Mouse (Mus musculus) lung, postnatal 0 days (tissue): ENCODE measurements around the gene Lgals7. TPM values are rescaled to one million over a fixed set of nuclear protein-coding genes. Genes with fewer than 3 reads are reported as not detected.

Source experiments
- ATAC-seq: fragments of 200-750 bp; cut with Nextera tagmentation; 2 replicates; pipeline ENCODE4 v1.8.0; 2017; ENCODE audit warnings: moderate library complexity
- DNase-seq: peaks from one replicate; pipeline ENCODE4 v3.0.0-alpha.2; 2016; ENCODE audit warnings: low spot score
- H3K27ac ChIP-seq: fragments of 300-500 bp; sonication (generic); 2 replicates; pipeline ENCODE4 v1.5.1; 2014; ENCODE audit warnings: antibody characterized with exemption, mild to moderate bottlenecking, low read length, mixed read lengths
- H3K27me3 ChIP-seq: fragments of 300-500 bp; sonication (generic); replicated peaks from 2 replicates; pipeline ENCODE4 v1.6.1; 2014; ENCODE audit warnings: low read length, mixed read lengths; ENCODE audit not compliant: insufficient read depth
- H3K36me3 ChIP-seq: fragments of 300-500 bp; sonication (generic); 2 replicates; pipeline ENCODE4 v1.6.1; 2014; ENCODE audit warnings: low read length, mixed read lengths; ENCODE audit not compliant: insufficient read depth
- H3K4me1 ChIP-seq: fragments of 300-500 bp; sonication (generic); 2 replicates; pipeline ENCODE4 v1.6.1; 2014; ENCODE audit warnings: antibody characterized with exemption, low read depth, low read length, mixed read lengths; ENCODE audit not compliant: insufficient read depth
- H3K4me2 ChIP-seq: fragments of 300-500 bp; sonication (generic); replicated peaks from 2 replicates; pipeline ENCODE4 v1.6.1; 2014; ENCODE audit warnings: low read depth, mild to moderate bottlenecking, low read length, moderate library complexity, mixed read lengths
- H3K4me3 ChIP-seq: fragments of 300-500 bp; sonication (generic); 2 replicates; pipeline ENCODE4 v1.5.1; 2014; ENCODE audit warnings: low read depth, low read length
- H3K9ac ChIP-seq: fragments of 300-500 bp; sonication (generic); replicated peaks from 2 replicates; pipeline ENCODE4 v1.6.1; 2014; ENCODE audit warnings: low read depth, mild to moderate bottlenecking
- H3K9me3 ChIP-seq: fragments of 300-500 bp; sonication (generic); 2 replicates; pipeline ENCODE4 v1.6.1; 2016; ENCODE audit warnings: low read length, mixed read lengths
- CTCF ChIP-seq: IDR thresholded peaks from 2 replicates; pipeline ENCODE4 v1.5.1; 2016; ENCODE audit warnings: antibody characterized with exemption, mild to moderate bottlenecking
- EP300 ChIP-seq: IDR thresholded peaks from 2 replicates; pipeline ENCODE4 v1.6.1; 2016; ENCODE audit warnings: antibody characterized with exemption, mild to moderate bottlenecking, control low read depth
- WGBS: fragments of 180-500 bp; shearing (Covaris S2); extraction: QIAGEN DNeasy Blood & Tissue Kit; methylation state at CpG from one replicate; pipeline ENCODE4 v1.1.7; 2014; 5-methylcytosine and 5-hydroxymethylcytosine counted together
- polyA plus RNA-seq: library from polyadenylated mRNA; unstranded; fragments of >200 nt; fragmentation: Nextera tagmentation; extraction: Ambion mirVana; gene quantifications from 2 replicates; pipeline ENCODE4 v1.2.1, GENCODE M21; 2015

Lgals7 gene
- polyA plus RNA-seq, 1 experiment from 2014 or later: 3.0 TPM

DNA sequence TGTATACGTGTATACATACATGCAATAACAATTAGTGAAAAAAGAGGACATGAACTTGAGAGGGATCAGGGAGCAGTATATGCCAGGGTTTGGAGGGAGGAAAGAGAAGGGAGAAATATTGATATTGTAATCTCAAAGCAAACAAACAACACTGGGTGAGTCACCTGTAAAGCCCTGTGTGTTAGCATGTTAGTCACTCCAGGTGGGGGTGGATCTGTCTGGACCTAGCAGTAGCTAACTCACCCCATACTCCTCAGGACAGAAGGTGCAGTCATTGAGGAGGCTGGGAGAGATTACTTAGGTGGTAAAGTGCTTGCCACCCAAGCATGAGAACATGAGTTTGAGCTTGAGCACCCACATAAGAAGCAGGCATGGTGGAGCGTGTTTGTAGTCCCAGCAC, 3.7 kb upstream of the Lgals7 start:
- H3K9me3 ChIP-seq: no peaks in the 10 kb centered on the region
- no peaks in the 10 kb centered on the region for H3K36me3 ChIP-seq
- DNase-seq: no peak
- 92% methylated on average over 2 of the region's 2 CpGs for WGBS
- H3K4me1 ChIP-seq: no peaks in the 10 kb centered on the region
- TF ChIP-seq CTCF (no peak), EP300 (no peak)
- no peak overlapping the region for H3K4me3 ChIP-seq
- H3K27ac ChIP-seq: no peak overlapping the region
- no peaks in the 10 kb centered on the region for H3K27me3 ChIP-seq
- no peak overlapping the region for H3K9ac ChIP-seq
- H3K4me2 ChIP-seq: no peak overlapping the region
- no peak for ATAC-seq

DNA sequence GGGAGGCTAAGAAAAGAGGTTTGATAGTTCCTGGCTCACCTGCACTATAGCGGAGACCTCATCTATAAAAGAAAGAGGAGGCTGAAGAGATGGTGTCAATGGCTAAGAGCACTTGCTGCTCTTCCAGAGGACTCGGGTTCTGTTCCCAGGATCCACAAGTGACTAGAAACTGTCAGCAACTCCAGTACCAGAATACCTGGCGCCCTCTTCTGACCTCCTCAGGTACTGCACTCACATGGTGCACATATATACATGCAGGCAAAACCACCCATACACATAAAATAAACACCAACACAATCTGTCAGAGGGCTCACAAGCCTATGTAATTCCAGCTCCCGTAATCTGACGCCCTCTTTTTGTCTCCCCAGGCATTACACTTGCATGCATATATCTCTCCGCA, 2.8 kb upstream of the Lgals7 start:
- H3K4me1 ChIP-seq: peaks cover 5% of the 10 kb centered on the region; the same call in 1 of the 2 replicates
- H3K4me3 ChIP-seq: no peak overlapping the region
- no peak for ATAC-seq
- WGBS: 85% methylated on average over 6 of the region's 6 CpGs
- H3K9ac ChIP-seq: no peak overlapping the region
- no peak overlapping the region for H3K27ac ChIP-seq
- no peak; the same call in 1 of the 2 replicates for TF ChIP-seq CTCF
- TF ChIP-seq EP300: no peak
- H3K36me3 ChIP-seq: no peaks in the 10 kb centered on the region
- no peaks in the 10 kb centered on the region for H3K27me3 ChIP-seq
- no peak overlapping the region for H3K4me2 ChIP-seq
- DNase-seq: no peak
- no peaks in the 10 kb centered on the region for H3K9me3 ChIP-seq

DNA sequence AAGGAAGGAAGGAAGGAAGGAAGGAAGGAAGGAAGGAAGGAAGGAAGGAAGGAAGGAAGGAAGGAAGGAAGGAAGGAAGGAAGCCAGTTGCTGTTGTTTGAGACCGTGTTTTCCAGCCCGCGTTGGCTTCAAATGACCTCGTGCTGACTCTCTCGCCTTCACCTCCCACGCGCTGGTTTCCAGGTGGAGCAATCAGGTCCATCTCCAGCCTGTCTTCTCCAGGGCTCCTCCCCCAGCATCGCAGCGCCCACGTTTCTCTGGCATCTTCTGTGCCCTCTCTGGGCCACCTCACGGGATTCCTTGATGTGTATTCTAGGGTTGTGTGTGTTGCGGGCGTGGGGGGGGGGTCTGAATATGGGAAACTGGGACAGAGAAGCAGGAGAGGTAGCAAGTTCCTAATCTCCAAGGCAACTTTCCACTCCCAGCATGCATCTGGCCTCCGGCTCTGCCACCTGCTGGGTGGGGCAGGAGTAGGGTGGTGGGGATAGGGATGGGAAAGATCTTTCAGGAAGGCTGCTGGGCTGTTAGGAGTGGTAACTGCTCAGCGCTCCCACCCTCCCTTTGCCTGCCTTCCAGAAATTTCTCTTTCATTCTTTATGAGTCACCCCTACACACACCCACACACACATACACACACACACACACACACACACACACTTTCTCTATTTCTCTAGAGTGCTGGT, 695 bp upstream of the Lgals7 start:
- no peak overlapping the region for H3K9ac ChIP-seq
- no peak overlapping the region for H3K4me2 ChIP-seq
- H3K27me3 ChIP-seq: no peaks in the 10 kb centered on the region
- no peaks in the 10 kb centered on the region for H3K9me3 ChIP-seq
- H3K27ac ChIP-seq: no peak overlapping the region
- ATAC-seq (no peak), DNase-seq (peak; percentile 49)
- H3K36me3 ChIP-seq: no peaks in the 10 kb centered on the region
- 75% methylated on average over 15 of the region's 15 CpGs for WGBS
- TF ChIP-seq CTCF (no peak), EP300 (no peak)
- H3K4me1 ChIP-seq: peaks cover 13% of the 10 kb centered on the region; the same call in 1 of the 2 replicates
- H3K4me3 ChIP-seq: no peak overlapping the region

DNA sequence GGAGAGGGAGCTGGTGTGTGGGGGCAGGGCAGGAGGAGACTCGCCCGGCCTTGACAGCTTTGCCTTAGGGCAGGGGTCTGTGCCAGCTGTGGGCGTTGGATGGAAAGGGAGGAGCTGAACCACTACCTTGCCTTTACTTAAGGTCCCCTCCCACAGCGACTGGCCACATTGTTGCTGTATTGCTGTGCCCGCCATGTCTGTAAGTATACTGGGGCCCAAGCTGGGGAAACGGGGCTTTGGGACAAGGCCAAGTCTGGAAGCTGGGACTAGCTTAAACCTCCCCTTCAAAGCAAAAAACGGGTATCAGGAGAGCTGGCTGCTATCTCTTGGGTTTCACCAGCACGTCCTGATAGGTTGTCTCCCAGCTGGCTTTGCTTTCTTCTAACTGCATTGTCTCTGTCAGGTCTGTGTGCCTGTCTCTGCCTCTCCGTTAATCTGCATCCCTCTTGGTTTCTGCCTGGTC, 666 bp downstream of the Lgals7 start:
- Histone ChIP-seq H3K4me2 (no peak overlapping the region), H3K27ac (no peak overlapping the region), H3K4me3 (no peak overlapping the region), H3K36me3 (no peaks in the 10 kb centered on the region), H3K9me3 (no peaks in the 10 kb centered on the region), H3K27me3 (no peaks in the 10 kb centered on the region), H3K4me1 (peaks cover 13% of the 10 kb centered on the region; the same call in 1 of the 2 replicates), H3K9ac (no peak overlapping the region)
- no peak for TF ChIP-seq CTCF
- no peak for TF ChIP-seq EP300
- DNase-seq (no peak), ATAC-seq (no peak)
- 51% methylated on average over 9 of the region's 9 CpGs for WGBS

DNA sequence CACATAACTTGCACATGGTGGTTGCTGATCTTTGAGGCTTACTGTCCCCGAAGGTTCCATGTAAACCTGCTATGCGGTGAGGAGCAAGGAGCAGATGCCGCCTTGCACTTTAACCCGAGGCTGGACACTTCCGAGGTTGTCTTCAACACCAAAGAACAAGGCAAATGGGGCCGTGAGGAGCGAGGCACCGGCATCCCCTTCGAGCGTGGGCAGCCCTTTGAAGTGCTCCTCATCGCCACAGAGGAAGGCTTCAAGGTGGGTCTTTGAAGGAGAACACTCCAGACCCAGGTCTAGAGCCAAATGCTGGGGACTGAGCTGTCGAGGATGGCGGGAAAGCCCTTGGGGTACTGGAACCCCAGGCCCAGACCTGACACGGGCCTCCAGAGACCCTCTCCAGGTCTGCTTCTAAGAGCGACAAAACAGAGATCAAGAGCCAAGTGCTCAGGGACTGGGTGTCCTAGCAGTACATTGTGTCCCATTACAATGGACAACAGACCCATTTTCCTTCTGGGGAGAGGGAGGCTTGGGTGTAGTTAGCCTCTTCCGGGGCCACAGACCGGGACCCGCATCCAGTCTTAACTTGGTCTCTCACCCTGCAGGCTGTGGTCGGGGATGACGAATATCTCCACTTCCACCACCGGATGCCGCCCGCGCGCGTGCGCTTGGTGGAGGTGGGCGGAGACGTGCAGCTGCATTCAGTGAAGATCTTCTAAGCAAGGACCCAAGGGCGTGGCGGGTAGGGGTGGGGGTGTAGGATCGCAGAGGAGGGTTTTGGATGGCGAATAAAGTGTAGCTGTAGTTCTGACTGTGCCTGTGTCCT, 2.0 kb downstream of the Lgals7 start:
- no peaks in the 10 kb centered on the region for H3K27me3 ChIP-seq
- H3K9me3 ChIP-seq: no peaks in the 10 kb centered on the region
- 36% methylated on average over 33 of the region's 33 CpGs for WGBS
- peaks cover 13% of the 10 kb centered on the region; the same call in 1 of the 2 replicates for H3K4me1 ChIP-seq
- TF ChIP-seq EP300 (no peak), CTCF (peak; percentile 58)
- ATAC-seq (peak; percentile 82), DNase-seq (peak; percentile 90)
- H3K27ac ChIP-seq: peak overlapping the region; percentile 32; the same call in 1 of the 2 replicates
- no peaks in the 10 kb centered on the region for H3K36me3 ChIP-seq
- no peak overlapping the region; the same call in 1 of the 2 replicates for H3K9ac ChIP-seq
- no peak overlapping the region; the same call in 1 of the 2 replicates for H3K4me3 ChIP-seq
- H3K4me2 ChIP-seq: peak overlapping the region; percentile 48

DNA sequence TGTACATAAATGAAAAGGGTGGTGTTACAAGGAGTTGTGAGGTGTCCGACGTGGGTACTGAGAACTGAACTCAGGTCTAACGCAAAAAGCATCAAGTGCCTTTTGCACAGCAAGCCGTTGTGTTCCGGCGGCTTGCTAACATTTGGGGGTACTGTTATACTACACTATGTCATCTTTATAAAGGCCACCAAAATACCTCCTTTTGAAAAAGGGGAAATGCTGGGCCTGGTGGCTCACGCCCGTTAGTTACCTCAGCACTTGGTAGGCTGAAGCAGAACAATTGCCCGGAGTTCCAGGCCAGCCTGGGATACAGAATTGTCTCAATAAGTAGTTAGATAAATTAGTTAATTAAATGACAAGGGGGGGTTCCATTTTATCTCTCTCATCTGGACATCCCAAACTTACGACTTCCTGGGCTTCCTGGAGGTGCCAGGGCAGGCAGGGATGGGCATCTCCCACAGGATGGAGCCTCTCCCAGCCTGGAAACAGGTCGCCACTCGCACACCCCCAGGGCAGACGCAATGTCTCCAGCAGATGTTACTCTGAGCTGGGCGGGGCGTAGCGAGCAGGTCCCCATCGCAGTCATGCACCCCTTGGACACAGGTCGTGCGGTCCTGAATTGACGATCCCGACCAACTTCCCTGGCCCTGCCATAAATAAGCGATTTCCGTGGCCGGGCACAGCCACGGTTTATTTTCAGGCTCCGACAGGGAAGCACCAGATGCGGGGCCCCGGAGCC, 3.3 kb downstream of the Lgals7 start:
- Histone ChIP-seq H3K4me2 (no peak overlapping the region), H3K27ac (peak overlapping the region; percentile 47; the same call in 1 of the 2 replicates)
- 91% methylated on average over 28 of the region's 28 CpGs for WGBS

More for the DNA sequence above, 3.3 kb downstream of the Lgals7 start:
- peaks cover 13% of the 10 kb centered on the region; the same call in 1 of the 2 replicates for H3K4me1 ChIP-seq
- no peak overlapping the region for H3K4me3 ChIP-seq
- ATAC-seq (no peak; the same call in 1 of the 2 replicates), DNase-seq (no peak)
- TF ChIP-seq EP300: no peak
- TF ChIP-seq CTCF: no peak
- H3K9ac ChIP-seq: no peak overlapping the region
- no peaks in the 10 kb centered on the region for H3K36me3 ChIP-seq
- no peaks in the 10 kb centered on the region for H3K9me3 ChIP-seq
- H3K27me3 ChIP-seq: no peaks in the 10 kb centered on the region
